Mouse (Mus musculus) heart, adult 2 months (tissue): ENCODE measurements around the gene Olfr1368. TPM values are rescaled to one million over a fixed set of nuclear protein-coding genes. Genes with fewer than 3 reads are reported as not detected.
"Not testable (repeated sequence)": the region's sequence is repeated elsewhere in the genome, so short reads cannot be mapped to it uniquely, and the experiment has no call there.

Experiments used
- DNase-seq, 2 experiments: peaks; one replicate each; pipeline ENCODE4 v3.0.0; 2021
- H3K27ac ChIP-seq: fragments of 200-600 bp; 2 replicates; pipeline ENCODE4 v1.8.1; 2022
- H3K27me3 ChIP-seq: fragments of 200-500 bp; 2 replicates; pipeline ENCODE4 v1.6.1; 2012; ENCODE audit warnings: mild to moderate bottlenecking, low read length, inconsistent platforms, mixed read lengths; ENCODE audit not compliant: control insufficient read depth, insufficient read depth
- H3K36me3 ChIP-seq: fragments of 200-500 bp; 2 replicates; pipeline ENCODE4 v1.6.1; 2012; ENCODE audit warnings: low read length, inconsistent platforms; ENCODE audit not compliant: control insufficient read depth, insufficient read depth
- H3K4me1 ChIP-seq: fragments of 200-500 bp; 2 replicates; pipeline ENCODE4 v1.6.1; 2011; ENCODE audit warnings: low read length; ENCODE audit not compliant: control insufficient read depth, insufficient read depth
- H3K4me3 ChIP-seq: fragments of 200-600 bp; 2 replicates; pipeline ENCODE4 v1.8.1; 2022
- H3K79me2 ChIP-seq: fragments of 200-500 bp; replicated peaks from 2 replicates; pipeline ENCODE4 v1.6.1; 2012; ENCODE audit warnings: mild to moderate bottlenecking, inconsistent platforms, low read length, moderate library complexity, mixed read lengths; ENCODE audit not compliant: control insufficient read depth, insufficient read depth
- H3K9ac ChIP-seq: fragments of 200-500 bp; 2 replicates; pipeline ENCODE4 v1.6.1; 2012; ENCODE audit warnings: low read depth, mild to moderate bottlenecking, control low read depth, inconsistent platforms, low read length, mixed read lengths
- CTCF ChIP-seq: fragments of 200-600 bp; IDR thresholded peaks from 2 replicates; pipeline ENCODE4 v1.8.1; 2022; ENCODE audit warnings: antibody characterized with exemption, mild to moderate bottlenecking, moderate library complexity
- EP300 ChIP-seq: fragments of 200-500 bp; IDR thresholded peaks from 2 replicates; pipeline ENCODE4 v1.6.1; 2011; ENCODE audit warnings: low read depth, low read length, control low read depth; ENCODE audit not compliant: insufficient read depth
- POLR2A ChIP-seq: fragments of 200-500 bp; IDR thresholded peaks from 2 replicates; pipeline ENCODE4 v1.6.1; 2011; ENCODE audit warnings: mild to moderate bottlenecking, low read depth, low read length, control low read depth; ENCODE audit not compliant: insufficient read depth
- WGBS: fragments of 180-500 bp; shearing (Covaris S2); methylation state at CpG from one replicate; pipeline ENCODE4 v1.1.7; 2018; 5-methylcytosine and 5-hydroxymethylcytosine counted together
- intact Hi-C: fragments of 180-260 bp; cut with DNase I; formaldehyde crosslinking; loops from one replicate; pipeline ENCODE4 v1.15.1; 2025
- polyA plus RNA-seq: library from polyadenylated mRNA; depleted of rRNA; stranded (reverse); fragments of >200 nt; gene quantifications from 2 replicates; pipeline ENCODE4 v1.2.3, GENCODE M21; 2012
- total RNA-seq, 2 experiments: library from RNA; stranded (reverse); gene quantifications; 2 replicates each; pipeline ENCODE4 v1.2.3; 2021

The Olfr1368 gene
- total and polyA plus RNA-seq, 3 experiments: not detected

DNA sequence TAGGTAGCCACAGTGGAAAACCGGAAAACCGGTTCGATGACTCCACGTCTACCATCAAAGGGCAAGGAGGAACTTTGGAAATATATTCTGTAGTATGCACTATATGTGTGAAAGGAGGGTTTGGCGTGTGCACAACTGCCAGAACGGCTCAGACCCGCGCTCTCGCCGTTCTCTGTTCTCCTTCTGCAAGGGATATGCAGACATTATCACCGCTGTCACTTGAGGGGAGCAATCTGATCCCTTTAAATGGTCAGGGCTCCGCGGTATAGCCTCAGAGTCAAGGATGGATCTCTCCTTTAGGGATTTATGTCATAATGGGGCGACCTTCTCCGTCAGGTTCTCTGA lies 13.8 kb upstream of the Olfr1368 start:
- Histone ChIP-seq H3K4me3 (peak overlapping the region; percentile 82), H3K36me3 (no peaks in the 10 kb centered on the region), H3K27ac (peak overlapping the region; percentile 57), H3K27me3 (no peaks in the 10 kb centered on the region), H3K9ac (peak overlapping the region; percentile 71), H3K4me1 (no peaks in the 10 kb centered on the region), H3K79me2 (no peaks in the 10 kb centered on the region)
- TF ChIP-seq POLR2A: no peak
- intact Hi-C loops: loop anchor here (5.0 kb wide), 2 partner anchors 217 to 847 kb away; no protein-coding TSS in a partner anchor
- 0% methylated on average over 15 of the region's 15 CpGs for WGBS
- peak; percentile 18 to 48 for DNase-seq

DNA sequence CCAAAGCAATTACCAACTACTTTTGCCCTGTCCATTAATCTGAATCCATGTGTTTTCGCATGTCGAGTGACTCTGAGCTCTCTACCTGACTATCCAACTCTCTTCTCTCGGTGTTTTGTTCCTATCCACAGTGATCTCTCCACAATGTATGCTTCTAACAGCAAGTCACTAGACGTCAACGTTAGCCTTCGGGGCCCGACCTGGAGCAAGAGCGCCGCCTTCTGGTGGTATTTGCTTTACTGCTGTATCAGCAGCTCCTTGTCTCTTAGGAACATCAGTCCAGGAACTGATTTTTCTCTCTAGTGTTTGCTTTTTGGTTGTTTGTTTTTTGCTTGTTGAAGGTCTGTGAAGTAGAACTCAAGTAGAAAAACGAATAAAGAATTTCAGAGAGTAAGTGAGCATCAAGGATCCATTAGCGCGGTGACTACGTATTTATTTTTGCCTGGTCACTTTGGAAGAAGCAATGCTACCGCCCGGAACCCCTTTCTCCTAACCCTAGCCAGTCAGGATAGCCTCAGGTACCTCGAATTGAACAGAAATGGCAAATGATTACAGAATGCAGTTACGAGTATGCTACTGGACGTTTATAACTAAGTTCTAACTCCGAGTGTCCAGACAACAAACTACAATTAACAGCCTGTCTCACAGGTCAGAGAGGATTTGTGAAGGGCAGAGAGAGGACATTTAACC lies 13.3 kb upstream of the Olfr1368 start:
- peak overlapping the region; percentile 57; the same call in 1 of the 2 replicates for H3K27ac ChIP-seq
- H3K9ac ChIP-seq: peak overlapping the region; percentile 71
- TF ChIP-seq CTCF (peak; percentile 94), POLR2A (no peak), EP300 (0 out of 2 replicates have a peak, but pooled peaks have one; percentile 25)
- H3K4me1 ChIP-seq: no peaks in the 10 kb centered on the region
- H3K79me2 ChIP-seq: no peaks in the 10 kb centered on the region
- peak overlapping the region; percentile 82 for H3K4me3 ChIP-seq
- 1% methylated on average over 19 of the region's 19 CpGs for WGBS
- no peaks in the 10 kb centered on the region for H3K36me3 ChIP-seq
- H3K27me3 ChIP-seq: no peaks in the 10 kb centered on the region
- intact Hi-C loops: loop anchor here (5.0 kb wide), 2 partner anchors 217 to 847 kb away; no protein-coding TSS in a partner anchor
- peak; percentile 84 to 89 for DNase-seq

DNA sequence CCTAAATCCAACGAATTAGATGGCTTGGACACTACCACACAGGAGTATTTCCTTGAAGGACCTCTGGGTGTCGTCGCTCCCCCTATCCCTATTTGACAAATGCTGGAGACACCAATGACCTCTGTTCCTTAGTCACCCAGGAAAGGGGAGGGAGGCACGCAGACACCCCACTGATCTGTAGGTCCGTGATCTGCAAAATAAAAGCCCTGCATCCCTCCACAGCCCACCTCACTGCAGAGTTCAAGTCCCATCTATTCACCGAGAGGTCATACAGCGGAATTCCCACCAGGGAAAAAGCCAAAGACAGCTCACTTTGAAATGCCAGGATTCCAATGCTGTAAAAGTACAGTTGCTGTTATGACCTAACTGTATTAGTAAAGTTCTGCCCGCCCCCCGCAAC lies 12.4 kb upstream of the Olfr1368 start:
- Histone ChIP-seq H3K4me1 (no peaks in the 10 kb centered on the region), H3K27me3 (no peaks in the 10 kb centered on the region), H3K36me3 (no peaks in the 10 kb centered on the region), H3K4me3 (no peak overlapping the region), H3K79me2 (no peaks in the 10 kb centered on the region), H3K9ac (no peak overlapping the region), H3K27ac (no peak overlapping the region)
- intact Hi-C loops: loop anchor here (5.0 kb wide), 2 partner anchors 216 to 846 kb away; no protein-coding TSS in a partner anchor
- DNase-seq: no peak
- TF ChIP-seq CTCF: no peak
- TF ChIP-seq EP300: no peak
- no peak for TF ChIP-seq POLR2A
- WGBS: 20% methylated on average over 9 of the region's 9 CpGs

DNA sequence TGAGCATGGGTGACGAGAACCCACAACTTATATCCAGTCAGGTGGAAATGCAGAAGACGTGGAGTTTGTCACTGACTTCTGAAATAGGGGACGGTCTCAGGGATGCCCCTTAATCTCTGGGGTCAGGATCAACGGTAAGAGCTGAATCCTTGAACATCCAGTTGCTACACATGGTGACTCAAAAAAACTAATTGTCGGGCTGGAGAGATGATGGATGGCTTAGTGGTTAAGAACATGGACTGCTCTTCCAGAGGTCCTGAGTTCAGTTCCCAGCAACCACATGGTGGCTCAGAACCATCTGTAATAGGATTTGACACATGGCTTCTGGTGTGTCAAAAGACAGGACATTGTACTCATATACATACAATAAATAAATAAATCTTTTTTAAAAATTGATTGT lies 10.2 kb upstream of the Olfr1368 start:
- DNase-seq: no peak
- intact Hi-C loops: loop anchor here (5.0 kb wide), 2 partner anchors 214 to 844 kb away; no protein-coding TSS in a partner anchor
- H3K79me2 ChIP-seq: no peaks in the 10 kb centered on the region
- no peaks in the 10 kb centered on the region for H3K4me1 ChIP-seq
- whole genome bisulfite sequencing: 79% methylated on average over 5 of the region's 5 CpGs
- H3K27ac ChIP-seq: no peak overlapping the region
- H3K9ac ChIP-seq: no peak overlapping the region
- H3K27me3 ChIP-seq: no peaks in the 10 kb centered on the region
- H3K36me3 ChIP-seq: no peaks in the 10 kb centered on the region
- H3K4me3 ChIP-seq: no peak overlapping the region
- TF ChIP-seq CTCF: no peak
- no peak for TF ChIP-seq EP300
- TF ChIP-seq POLR2A: no peak

DNA sequence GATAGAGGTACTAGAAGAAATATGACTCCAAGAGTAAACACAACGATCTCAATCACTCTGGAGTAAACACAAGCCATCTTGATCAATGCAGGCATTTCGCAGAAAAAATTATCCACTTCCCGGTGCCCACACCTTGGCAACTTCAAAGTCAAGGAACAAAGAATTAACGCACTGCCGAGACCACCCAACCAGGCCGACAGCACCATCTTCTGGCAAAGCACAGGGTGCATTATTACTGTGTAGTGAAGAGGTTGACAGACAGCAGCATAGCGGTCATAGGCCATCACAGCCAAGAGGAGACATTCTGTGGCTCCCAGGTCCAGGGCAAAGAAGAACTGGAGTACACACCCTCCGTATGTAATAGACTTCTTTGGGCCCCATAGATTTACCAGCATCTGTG lies 3.2 kb downstream of the Olfr1368 start:
- H3K27ac ChIP-seq: no peak overlapping the region
- H3K4me1 ChIP-seq: no peaks in the 10 kb centered on the region
- H3K9ac ChIP-seq: no peak overlapping the region
- DNase-seq: no peak
- H3K79me2 ChIP-seq: no peaks in the 10 kb centered on the region
- TF ChIP-seq EP300 (no peak), CTCF (peak; percentile 45)
- H3K27me3 ChIP-seq: no peaks in the 10 kb centered on the region
- no peak overlapping the region for H3K4me3 ChIP-seq
- 34% methylated on average over 8 of the region's 8 CpGs for WGBS
- no peaks in the 10 kb centered on the region for H3K36me3 ChIP-seq
- intact Hi-C loops: no loop called here

DNA sequence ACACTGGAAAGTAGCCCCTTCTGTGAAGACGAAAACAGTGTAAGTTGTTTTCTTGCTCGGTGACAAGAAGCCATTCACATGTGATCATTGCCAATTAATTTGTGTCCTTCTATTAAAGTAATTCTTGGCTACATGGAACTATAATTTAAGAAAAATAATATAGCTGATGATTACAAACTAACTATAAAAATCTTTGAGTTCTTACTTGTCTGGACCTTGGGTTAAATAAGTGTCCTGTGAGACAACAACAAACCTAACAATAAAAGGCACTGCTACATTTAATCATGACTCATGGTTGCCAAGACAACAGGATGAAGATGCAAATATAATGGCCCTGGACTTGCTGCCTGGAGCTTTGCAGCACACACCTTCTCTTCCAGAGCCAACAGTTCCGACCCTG lies 16.3 kb downstream of the Olfr1368 start, which contains the start of gene Olfr263:
Gene Olfr263 (plus strand): TSS at position 301 of the 400 bp plus-strand sequence.
- H3K27ac ChIP-seq, H3K79me2 ChIP-seq, intact Hi-C loops, H3K4me1 ChIP-seq, H3K9ac ChIP-seq, H3K36me3 ChIP-seq, DNase-seq, H3K27me3 ChIP-seq, H3K4me3 ChIP-seq: not testable (repeated sequence)
- 77% methylated on average over 3 of the region's 3 CpGs for WGBS
